Mouse (Mus musculus) small intestine, adult 2 months (tissue): ENCODE data around the gene Tm9sf2. TPM values are rescaled to one million over a fixed set of nuclear protein-coding genes. Genes with fewer than 3 reads are reported as not detected.

Experiments used
- H3K27ac ChIP-seq: fragments of 200-500 bp; 2 replicates; pipeline ENCODE4 v1.5.1; 2012; ENCODE audit warnings: low read depth, low read length, control low read depth, inconsistent platforms; ENCODE audit not compliant: insufficient read depth
- H3K27me3 ChIP-seq: fragments of 200-500 bp; 2 replicates; pipeline ENCODE4 v1.6.1; 2012; ENCODE audit warnings: mild to moderate bottlenecking, moderate library complexity, low read length, inconsistent platforms; ENCODE audit not compliant: control insufficient read depth, insufficient read depth
- H3K36me3 ChIP-seq: fragments of 200-500 bp; 2 replicates; pipeline ENCODE4 v1.6.1; 2012; ENCODE audit warnings: mild to moderate bottlenecking, low read length, control low read depth, inconsistent platforms; ENCODE audit not compliant: control insufficient read depth, insufficient read depth
- H3K4me1 ChIP-seq: fragments of 200-500 bp; 2 replicates; pipeline ENCODE4 v1.6.1; 2012; ENCODE audit warnings: low read length, inconsistent platforms, mixed read lengths; ENCODE audit not compliant: control insufficient read depth, insufficient read depth, insufficient read length
- H3K4me3 ChIP-seq: fragments of 200-500 bp; 2 replicates; pipeline ENCODE4 v1.5.1; 2012; ENCODE audit warnings: low read depth, mild to moderate bottlenecking, control low read depth, inconsistent platforms, low read length, moderate library complexity
- CTCF ChIP-seq: fragments of 200-500 bp; IDR thresholded peaks from 2 replicates; pipeline ENCODE4 v1.5.1; 2012; ENCODE audit warnings: low read depth, mild to moderate bottlenecking, control low read depth, inconsistent platforms, low read length, moderate library complexity, mixed read lengths; ENCODE audit not compliant: insufficient replicate concordance, insufficient read length; ENCODE audit errors: extremely low read depth
- POLR2A ChIP-seq: fragments of 200-500 bp; IDR thresholded peaks from 2 replicates; pipeline ENCODE4 v1.6.1; 2012; ENCODE audit warnings: low read depth, mild to moderate bottlenecking, control low read depth, inconsistent platforms, low read length, moderate library complexity
- WGBS: fragments of 180-500 bp; shearing (Covaris S2); methylation state at CpG from one replicate; pipeline ENCODE4 v1.1.7; 2018; 5-methylcytosine and 5-hydroxymethylcytosine counted together
- polyA plus RNA-seq: library from polyadenylated mRNA; depleted of rRNA; stranded (reverse); fragments of >200 nt; gene quantifications from 2 replicates; pipeline ENCODE4 v1.2.3, GENCODE M21; 2012

Tm9sf2 gene
- polyA plus RNA-seq, 1 experiment: 678 TPM

DNA sequence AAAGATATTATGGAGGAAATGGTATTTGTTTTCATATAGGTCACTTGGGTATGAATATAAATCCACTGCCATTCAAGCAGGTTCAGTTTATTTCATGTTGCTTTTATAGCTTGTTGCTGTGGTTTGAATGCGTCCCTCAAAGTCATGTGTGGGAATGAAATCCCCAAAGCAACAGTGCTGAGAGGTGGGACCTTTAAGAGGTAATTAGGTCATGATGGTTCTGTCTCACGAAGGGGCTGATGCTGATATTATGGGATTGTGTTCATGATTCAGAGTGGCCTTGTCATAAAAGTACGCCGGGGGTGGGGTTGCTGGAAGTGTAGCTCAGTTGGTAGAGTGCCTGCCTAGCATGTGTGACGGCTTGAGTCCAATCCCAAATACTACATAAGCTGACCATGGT, 81.4 kb downstream of the Tm9sf2 start:
- H3K4me3 ChIP-seq: no peak overlapping the region
- WGBS: 59% methylated on average over 5 of the region's 5 CpGs
- H3K36me3 ChIP-seq: no peaks in the 10 kb centered on the region
- H3K4me1 ChIP-seq: no peaks in the 10 kb centered on the region
- H3K27me3 ChIP-seq: no peaks in the 10 kb centered on the region
- TF ChIP-seq CTCF (no peak), POLR2A (no peak)
- no peak overlapping the region for H3K27ac ChIP-seq

DNA sequence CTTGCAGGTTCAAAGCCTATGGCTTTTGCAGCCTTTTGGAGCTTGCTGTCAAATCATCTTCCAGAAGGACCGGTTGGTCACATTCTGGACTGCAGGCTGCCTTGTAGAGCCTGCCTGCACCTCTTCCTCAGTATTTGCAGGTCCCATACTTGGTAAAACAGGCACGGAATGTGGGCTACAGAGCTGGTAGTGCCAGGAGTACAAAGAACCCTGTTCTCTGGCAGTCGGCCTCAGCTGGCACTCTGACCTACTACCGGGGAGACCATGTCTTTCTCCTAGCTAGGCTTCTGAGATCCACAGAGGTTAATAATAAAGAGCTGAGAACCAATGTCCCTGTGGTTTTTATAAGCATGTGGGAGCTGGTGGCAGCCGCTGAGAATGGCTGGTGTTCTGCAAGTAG, 83.1 kb downstream of the Tm9sf2 start:
- no peak for TF ChIP-seq CTCF
- TF ChIP-seq POLR2A: no peak
- Histone ChIP-seq H3K4me3 (no peak overlapping the region), H3K27ac (no peak overlapping the region), H3K27me3 (no peaks in the 10 kb centered on the region), H3K4me1 (no peaks in the 10 kb centered on the region), H3K36me3 (no peaks in the 10 kb centered on the region)
- 83% methylated on average over 5 of the region's 5 CpGs for WGBS

DNA sequence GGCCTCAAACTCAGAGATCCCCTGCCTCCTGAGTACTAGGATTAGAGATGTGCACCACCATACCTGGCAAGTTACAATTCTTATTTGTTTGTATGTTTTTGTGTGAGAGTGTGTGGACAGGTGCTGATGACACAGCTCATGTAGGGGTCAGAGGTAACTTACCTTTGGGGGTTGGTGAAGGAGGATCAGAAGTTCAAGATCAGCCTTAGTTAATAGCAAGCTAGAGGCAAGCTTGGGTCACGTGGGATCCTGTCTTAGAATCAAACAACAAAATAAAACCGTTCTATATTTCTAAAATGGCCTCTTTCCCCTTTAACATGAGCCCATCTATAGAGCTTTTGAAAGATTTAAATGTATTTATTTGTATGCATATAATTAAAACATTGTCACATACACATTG, 83.7 kb downstream of the Tm9sf2 start:
- Histone ChIP-seq H3K36me3 (no peaks in the 10 kb centered on the region), H3K27ac (no peak overlapping the region), H3K4me1 (no peaks in the 10 kb centered on the region), H3K4me3 (no peak overlapping the region), H3K27me3 (no peaks in the 10 kb centered on the region)
- 24% methylated on average over 2 of the region's 2 CpGs for WGBS
- TF ChIP-seq POLR2A: no peak
- no peak for TF ChIP-seq CTCF

GRCm38 (mm10) chr14:122190941-122191510, 84.2 kb downstream of the Tm9sf2 start:
- Histone ChIP-seq H3K4me3 (no peak overlapping the region), H3K27me3 (no peaks in the 10 kb centered on the region), H3K36me3 (no peaks in the 10 kb centered on the region), H3K27ac (no peak overlapping the region), H3K4me1 (no peaks in the 10 kb centered on the region)
- no peak for TF ChIP-seq POLR2A
- peak; percentile 80; the same call in 1 of the 2 replicates for TF ChIP-seq CTCF
- WGBS: 19% methylated on average over 7 of the region's 7 CpGs

GRCm38 (mm10) chr14:122194630-122195029, 87.8 kb downstream of the Tm9sf2 start:
- H3K27ac ChIP-seq: no peak overlapping the region
- H3K4me3 ChIP-seq: no peak overlapping the region
- 98% methylated on average over 8 of the region's 8 CpGs for WGBS
- TF ChIP-seq CTCF: no peak
- no peak for TF ChIP-seq POLR2A
- no peaks in the 10 kb centered on the region for H3K27me3 ChIP-seq
- no peaks in the 10 kb centered on the region for H3K4me1 ChIP-seq
- no peaks in the 10 kb centered on the region for H3K36me3 ChIP-seq

- no peaks in the 10 kb centered on the region for H3K27me3 ChIP-seq
- TF ChIP-seq POLR2A (no peak), CTCF (no peak)
- no peaks in the 10 kb centered on the region for H3K36me3 ChIP-seq
- H3K4me1 ChIP-seq: no peaks in the 10 kb centered on the region
- no peak overlapping the region for H3K27ac ChIP-seq
- no peak overlapping the region for H3K4me3 ChIP-seq
- 85% methylated on average over 6 of the region's 6 CpGs for WGBS
These were observed 90.0 kb downstream of the Tm9sf2 start for GRCm38 (mm10) chr14:122196851-122197250.

DNA sequence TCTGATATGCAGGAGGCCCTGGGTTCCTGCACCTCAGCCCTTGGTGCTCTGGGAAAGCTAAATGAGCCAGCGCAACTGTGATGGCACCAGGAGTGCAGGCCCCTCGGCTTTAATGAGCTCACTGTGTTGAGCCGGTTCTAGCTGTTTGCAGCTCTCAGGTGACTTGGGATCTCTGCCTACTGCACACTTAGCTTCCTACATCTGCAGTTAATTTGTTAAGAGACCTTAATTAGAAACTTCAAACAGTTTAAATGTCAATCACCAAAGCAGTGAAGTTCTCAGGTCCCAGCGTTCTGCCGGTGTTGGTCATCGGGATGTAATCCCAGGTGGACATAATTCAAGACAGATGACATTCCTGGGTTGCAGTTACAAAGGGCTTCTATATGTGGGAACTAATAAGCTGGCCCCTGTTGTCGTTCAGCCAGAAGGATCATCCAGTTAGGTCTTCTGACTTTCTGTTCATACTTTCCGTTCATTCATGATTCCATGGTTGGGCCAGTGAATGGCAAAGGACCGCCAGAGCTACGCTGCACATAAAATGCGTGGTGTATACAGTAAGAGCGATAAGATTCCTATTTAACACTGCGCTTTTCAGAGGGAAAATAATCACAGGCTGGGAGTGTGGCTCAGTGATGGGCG, 93.5 kb downstream of the Tm9sf2 start:
- H3K27me3 ChIP-seq: no peaks in the 10 kb centered on the region
- no peaks in the 10 kb centered on the region for H3K4me1 ChIP-seq
- H3K4me3 ChIP-seq: no peak overlapping the region
- H3K27ac ChIP-seq: no peak overlapping the region
- TF ChIP-seq CTCF (no peak), POLR2A (no peak)
- no peaks in the 10 kb centered on the region for H3K36me3 ChIP-seq
- 89% methylated on average over 14 of the region's 14 CpGs for WGBS
